Mouse (Mus musculus) liver, postnatal 0 days (tissue): ENCODE measurements around the gene Prr30. TPM values are rescaled to one million over a fixed set of nuclear protein-coding genes. Genes with fewer than 3 reads are reported as not detected.
"Not testable (repeated sequence)": the region's sequence is repeated elsewhere in the genome, so short reads cannot be mapped to it uniquely, and the experiment has no call there.

Source experiments
- ATAC-seq: fragments of 200-750 bp; cut with Nextera tagmentation; 2 replicates; pipeline ENCODE4 v1.8.0; 2017; ENCODE audit warnings: mild to moderate bottlenecking, moderate library complexity
- DNase-seq: peaks from one replicate; pipeline ENCODE4 v3.0.0-alpha.2; 2016
- H3K27ac ChIP-seq: fragments of 300-500 bp; sonication (generic); 2 replicates; pipeline ENCODE4 v1.5.1; 2014; ENCODE audit warnings: antibody characterized with exemption, moderate library complexity, mild to moderate bottlenecking, low read depth
- H3K27me3 ChIP-seq: fragments of 300-500 bp; sonication (generic); 2 replicates; pipeline ENCODE4 v1.6.1; 2014; ENCODE audit warnings: low read length, control low read depth, mixed read lengths; ENCODE audit not compliant: insufficient read depth
- H3K36me3 ChIP-seq: fragments of 300-500 bp; sonication (generic); replicated peaks from 2 replicates; pipeline ENCODE4 v1.6.1; 2014; ENCODE audit warnings: mild to moderate bottlenecking, control low read depth, low read length, moderate library complexity, mixed read lengths; ENCODE audit not compliant: insufficient read depth
- H3K4me1 ChIP-seq: fragments of 300-500 bp; sonication (generic); 2 replicates; pipeline ENCODE4 v1.6.1; 2014; ENCODE audit warnings: antibody characterized with exemption, mild to moderate bottlenecking, control low read depth; ENCODE audit not compliant: insufficient read depth
- H3K4me2 ChIP-seq: fragments of 300-500 bp; sonication (generic); 2 replicates; pipeline ENCODE4 v1.6.1; 2014; ENCODE audit warnings: low read depth, mild to moderate bottlenecking, low read length, moderate library complexity, mixed read lengths
- H3K4me3 ChIP-seq: fragments of 300-500 bp; sonication (generic); 2 replicates; pipeline ENCODE4 v1.5.1; 2014; ENCODE audit warnings: low read depth, low read length
- H3K9ac ChIP-seq: fragments of 300-500 bp; sonication (generic); replicated peaks from 2 replicates; pipeline ENCODE4 v1.6.1; 2014; ENCODE audit warnings: mild to moderate bottlenecking, moderate library complexity
- H3K9me3 ChIP-seq: fragments of 300-500 bp; sonication (generic); 2 replicates; pipeline ENCODE4 v1.6.1; 2016; ENCODE audit warnings: mild to moderate bottlenecking, control low read depth, low read length, mixed read lengths
- CTCF ChIP-seq: sonication (generic); IDR thresholded peaks from 2 replicates; pipeline ENCODE4 v1.5.1; 2016; ENCODE audit warnings: antibody characterized with exemption, low read depth
- EP300 ChIP-seq: IDR thresholded peaks from 2 replicates; pipeline ENCODE4 v1.6.1; 2016; ENCODE audit warnings: antibody characterized with exemption, low read depth, mild to moderate bottlenecking
- WGBS: fragments of 180-500 bp; shearing (Covaris S2); extraction: QIAGEN DNeasy Blood & Tissue Kit; methylation state at CpG from one replicate; pipeline ENCODE4 v1.1.7; 2014; ENCODE audit not compliant: insufficient replicate concordance; 5-methylcytosine and 5-hydroxymethylcytosine counted together
- polyA plus RNA-seq: library from polyadenylated mRNA; unstranded; fragments of >200 nt; fragmentation: Nextera tagmentation; extraction: Ambion mirVana; gene quantifications from 2 replicates; pipeline ENCODE4 v1.2.1, GENCODE M21; 2015

Prr30 gene
- not detected in 2 replicates for polyA plus RNA-seq

DNA sequence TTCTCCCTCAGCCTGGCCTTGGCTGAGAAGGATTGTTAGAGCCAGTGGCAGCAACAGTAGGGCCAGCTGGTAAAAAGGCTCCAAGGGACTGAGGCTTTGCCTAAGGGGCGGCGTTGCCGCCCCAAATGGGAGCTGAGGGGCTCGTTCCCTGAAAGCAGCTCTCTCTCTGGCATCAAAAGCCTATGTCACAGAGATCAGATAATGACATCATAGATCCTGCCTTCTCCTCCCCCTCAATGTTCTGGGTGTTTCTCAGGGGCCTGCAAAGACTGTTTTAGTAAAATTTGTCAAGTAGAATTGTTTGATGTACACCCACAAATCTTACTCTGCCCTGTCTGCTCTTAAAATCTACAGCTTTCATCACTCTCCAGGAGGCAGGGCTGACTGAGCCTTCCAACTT, at the start of gene Prr30:
TSS of gene Prr30 (minus strand) at position 101 of the 400 bp plus-strand sequence.
- no peaks in the 10 kb centered on the region for H3K27me3 ChIP-seq
- no peak within 1 kb of the TSS for H3K4me2 ChIP-seq
- no peak within 1 kb of the TSS for H3K9ac ChIP-seq
- DNase-seq: no peak
- no peaks in the 10 kb centered on the region for H3K4me1 ChIP-seq
- H3K4me3 ChIP-seq: no peak within 1 kb of the TSS
- WGBS: 72% methylated on average over 4 of the region's 4 CpGs
- no peak for TF ChIP-seq CTCF
- no peak for TF ChIP-seq EP300
- ATAC-seq: no peak
- no peaks in the 10 kb centered on the region for H3K9me3 ChIP-seq
- no peak within 1 kb of the TSS for H3K27ac ChIP-seq
- no peaks in the 10 kb centered on the region for H3K36me3 ChIP-seq

DNA sequence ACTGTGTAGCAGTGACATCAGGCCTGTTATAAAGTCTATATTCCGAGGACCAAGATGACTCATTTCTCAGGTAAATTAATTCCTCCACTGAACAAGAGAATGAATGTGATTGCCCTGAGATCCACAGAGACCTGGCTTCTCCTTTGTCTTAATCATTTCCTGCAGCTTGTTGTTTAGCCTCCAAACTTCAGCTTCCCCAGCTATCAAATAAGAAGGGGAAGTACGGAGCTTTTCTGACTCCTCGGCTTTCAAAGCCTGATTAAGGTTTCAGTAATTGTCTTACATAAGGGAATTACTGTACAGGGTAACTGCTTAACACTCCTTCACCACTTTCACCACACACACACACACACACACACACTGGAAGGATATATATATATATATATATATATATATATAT, 46.7 kb upstream of the Prr30 start:
- DNase-seq (no peak), ATAC-seq (no peak)
- Histone ChIP-seq H3K9me3 (no peaks in the 10 kb centered on the region), H3K9ac (no peak overlapping the region), H3K4me3 (no peak overlapping the region), H3K36me3 (no peaks in the 10 kb centered on the region), H3K4me2 (no peak overlapping the region), H3K4me1 (no peaks in the 10 kb centered on the region), H3K27ac (no peak overlapping the region), H3K27me3 (no peaks in the 10 kb centered on the region)
- TF ChIP-seq CTCF (no peak), EP300 (no peak)
- WGBS: 37% methylated on average over 3 of the region's 3 CpGs

DNA sequence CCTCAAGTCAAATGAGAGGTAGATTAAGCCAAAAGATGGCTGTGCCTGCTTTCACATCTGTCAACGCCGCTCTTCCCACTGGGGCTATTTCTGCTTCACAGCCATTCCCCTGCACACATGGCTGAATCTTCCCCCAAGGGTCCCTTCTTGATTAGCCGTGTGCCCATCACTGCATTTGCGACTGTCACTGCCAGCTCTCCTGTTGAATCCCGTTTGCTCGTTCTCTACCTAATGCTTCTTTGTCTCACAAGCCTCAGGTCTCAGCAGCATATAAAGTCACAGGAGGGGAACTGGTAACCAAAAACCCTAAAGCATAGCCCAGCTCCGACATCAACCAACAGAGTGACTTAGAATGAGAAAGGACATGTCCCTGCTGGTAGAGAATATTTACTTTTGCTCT, 45.6 kb upstream of the Prr30 start:
- no peaks in the 10 kb centered on the region for H3K4me1 ChIP-seq
- DNase-seq (no peak), ATAC-seq (no peak)
- 72% methylated on average over 7 of the region's 7 CpGs for WGBS
- no peak overlapping the region for H3K4me2 ChIP-seq
- no peak overlapping the region for H3K4me3 ChIP-seq
- no peak overlapping the region for H3K9ac ChIP-seq
- TF ChIP-seq CTCF (no peak), EP300 (no peak)
- H3K9me3 ChIP-seq: no peaks in the 10 kb centered on the region
- H3K36me3 ChIP-seq: no peaks in the 10 kb centered on the region
- H3K27ac ChIP-seq: no peak overlapping the region
- no peaks in the 10 kb centered on the region for H3K27me3 ChIP-seq

DNA sequence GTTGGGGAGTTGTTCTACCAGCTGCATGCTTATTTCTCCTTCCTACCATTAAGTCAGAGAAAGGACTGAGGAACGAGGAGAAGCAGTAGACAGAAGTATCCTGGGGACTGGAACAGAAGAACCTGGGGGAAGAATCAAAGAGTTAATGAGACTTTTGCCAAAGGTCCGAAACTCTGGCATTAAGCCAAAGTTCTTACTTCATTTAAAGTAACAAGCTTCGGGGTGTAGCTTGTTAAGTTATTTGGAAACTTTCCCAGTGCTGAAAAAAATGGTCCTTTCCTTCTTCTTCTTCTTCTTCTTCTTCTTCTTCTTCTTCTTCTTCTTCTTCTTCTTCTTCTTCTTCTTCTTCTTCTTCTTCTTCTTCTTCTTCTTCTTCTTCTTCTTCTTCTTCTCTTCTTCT, 44.3 kb upstream of the Prr30 start:
- WGBS: 54% methylated on average over 3 of the region's 3 CpGs
- DNase-seq, H3K27ac ChIP-seq, H3K27me3 ChIP-seq, H3K4me2 ChIP-seq, H3K36me3 ChIP-seq, H3K9me3 ChIP-seq, ATAC-seq, H3K4me3 ChIP-seq, H3K9ac ChIP-seq, H3K4me1 ChIP-seq: not testable (repeated sequence)

DNA sequence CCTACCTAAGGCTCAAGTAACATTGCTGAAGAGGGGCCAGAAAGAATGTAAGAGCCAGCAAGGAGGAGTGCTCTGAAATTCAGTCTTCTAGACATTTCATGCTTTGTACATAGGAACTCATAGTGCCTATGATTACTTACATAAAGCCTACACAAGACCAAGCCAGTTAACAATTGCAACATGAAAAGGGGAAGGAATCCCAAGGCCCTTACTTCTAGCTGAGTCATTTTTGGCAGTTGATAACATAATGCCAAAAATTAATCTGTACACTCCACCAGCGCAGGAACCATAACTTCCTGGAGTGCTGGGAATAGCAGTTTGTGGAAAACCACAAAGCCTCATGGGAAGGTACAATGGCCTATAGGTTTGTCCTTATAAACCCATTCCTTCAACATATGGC, 37.8 kb upstream of the Prr30 start:
- Histone ChIP-seq H3K27ac (no peak overlapping the region), H3K4me2 (no peak overlapping the region), H3K4me3 (no peak overlapping the region), H3K27me3 (no peaks in the 10 kb centered on the region), H3K36me3 (no peaks in the 10 kb centered on the region), H3K9me3 (no peaks in the 10 kb centered on the region), H3K9ac (no peak overlapping the region), H3K4me1 (no peaks in the 10 kb centered on the region)
- ATAC-seq (no peak), DNase-seq (no peak)
- TF ChIP-seq EP300 (no peak), CTCF (no peak)
- 51% methylated on average over 1 of the region's 1 CpGs for WGBS

DNA sequence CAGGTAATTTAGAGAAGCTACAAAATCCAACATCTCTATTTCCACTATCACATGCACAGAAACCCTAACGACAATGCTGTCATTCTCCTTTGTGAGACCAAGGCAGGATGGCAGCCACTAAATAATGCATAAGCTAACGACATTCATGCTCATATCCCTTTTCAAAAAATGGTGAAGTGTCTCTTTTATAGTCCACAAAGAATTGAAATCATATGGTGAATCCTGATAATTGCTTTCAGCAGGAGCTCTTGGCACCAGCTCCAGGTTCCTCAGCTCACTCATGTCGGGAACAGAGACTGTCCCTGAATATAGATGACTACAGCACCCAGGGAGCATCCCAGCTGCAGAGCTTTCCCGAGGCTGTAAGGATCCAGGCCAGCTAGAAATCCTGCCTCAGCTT, 28.9 kb upstream of the Prr30 start:
- no peak for DNase-seq
- WGBS: 49% methylated on average over 4 of the region's 4 CpGs

DNA sequence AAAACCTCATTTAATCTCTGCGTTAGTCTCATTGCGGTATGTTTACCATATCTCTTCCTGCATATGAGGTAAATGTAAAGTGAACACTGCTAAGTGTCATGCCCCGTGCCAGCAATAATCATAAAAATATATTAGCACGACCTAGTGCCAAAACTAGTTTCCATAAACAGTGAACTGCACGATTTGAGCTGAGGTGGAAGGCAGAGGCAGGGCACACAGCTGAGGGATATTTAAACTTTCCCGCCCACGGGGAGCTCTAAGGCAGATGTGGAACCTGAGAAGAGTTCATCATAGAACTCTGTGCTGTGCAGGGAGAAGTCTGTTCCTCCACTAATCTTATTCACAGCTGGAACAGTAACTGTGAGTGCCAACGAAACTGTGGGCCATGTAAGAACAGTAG, 22.2 kb upstream of the Prr30 start:
- ATAC-seq (no peak), DNase-seq (no peak)
- Histone ChIP-seq H3K27ac (no peak overlapping the region), H3K4me1 (no peaks in the 10 kb centered on the region), H3K27me3 (no peaks in the 10 kb centered on the region), H3K36me3 (no peaks in the 10 kb centered on the region), H3K4me2 (no peak overlapping the region), H3K9me3 (no peaks in the 10 kb centered on the region), H3K9ac (no peak overlapping the region), H3K4me3 (no peak overlapping the region)
- no peak for TF ChIP-seq CTCF
- no peak for TF ChIP-seq EP300
- WGBS: 70% methylated on average over 8 of the region's 8 CpGs

More for the DNA sequence above, 28.9 kb upstream of the Prr30 start:
- H3K4me1 ChIP-seq: no peaks in the 10 kb centered on the region
- no peak overlapping the region for H3K9ac ChIP-seq
- H3K27me3 ChIP-seq: no peaks in the 10 kb centered on the region
- H3K27ac ChIP-seq: no peak overlapping the region
- ATAC-seq: no peak
- H3K9me3 ChIP-seq: no peaks in the 10 kb centered on the region
- H3K4me2 ChIP-seq: no peak overlapping the region
- H3K4me3 ChIP-seq: no peak overlapping the region
- H3K36me3 ChIP-seq: no peaks in the 10 kb centered on the region
- no peak for TF ChIP-seq CTCF
- no peak for TF ChIP-seq EP300
